Mouse (Mus musculus): ENCODE data around the gene Ccdc106.
"Not testable (repeated sequence)": the region's sequence is repeated elsewhere in the genome, so short reads cannot be mapped to it uniquely, and the experiment has no call there.

Ccdc106 gene

DNA sequence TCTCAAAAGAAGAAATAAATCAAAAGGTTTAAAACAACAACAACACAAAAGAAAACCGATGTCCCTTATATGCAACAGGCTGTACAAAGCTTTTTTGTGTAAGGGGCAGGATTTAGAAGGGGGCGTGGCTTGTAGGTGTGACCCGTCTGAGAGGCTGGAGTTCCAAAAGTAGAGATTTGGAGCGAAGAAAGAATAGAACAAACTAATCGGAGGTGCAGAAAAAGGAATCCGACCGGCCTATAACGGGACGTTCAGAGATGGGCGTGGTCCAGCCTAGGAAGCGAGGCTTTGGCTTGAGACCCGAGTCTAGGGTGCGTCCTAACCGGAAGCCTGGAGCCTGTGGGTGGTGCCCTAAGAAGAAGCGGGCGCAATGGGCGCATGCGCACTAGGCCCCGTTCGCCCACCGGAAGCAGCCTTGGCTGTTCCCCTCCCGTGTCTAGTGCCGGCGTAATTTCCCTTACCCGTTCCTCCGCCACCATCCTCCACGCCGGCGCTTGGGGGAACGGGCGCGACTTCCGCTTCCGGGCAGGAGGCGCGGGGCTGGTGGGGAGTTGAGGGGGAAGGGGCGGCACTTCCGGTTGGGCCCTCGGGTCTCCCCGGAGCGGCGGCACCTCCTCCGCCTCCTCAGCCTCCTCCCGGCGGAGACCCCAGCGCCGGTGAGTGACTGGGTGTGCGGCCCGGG is at the start of gene Ccdc106, which contains the start of gene Zfp865:
Gene Ccdc106 (plus strand): TSS at position 554 of the 682 bp plus-strand sequence.
Gene Zfp865 (plus strand): TSS at position 377 of the 682 bp plus-strand sequence.
- peak; percentile 99 for DNase-seq (ENCODE audit: low spot score)

DNA sequence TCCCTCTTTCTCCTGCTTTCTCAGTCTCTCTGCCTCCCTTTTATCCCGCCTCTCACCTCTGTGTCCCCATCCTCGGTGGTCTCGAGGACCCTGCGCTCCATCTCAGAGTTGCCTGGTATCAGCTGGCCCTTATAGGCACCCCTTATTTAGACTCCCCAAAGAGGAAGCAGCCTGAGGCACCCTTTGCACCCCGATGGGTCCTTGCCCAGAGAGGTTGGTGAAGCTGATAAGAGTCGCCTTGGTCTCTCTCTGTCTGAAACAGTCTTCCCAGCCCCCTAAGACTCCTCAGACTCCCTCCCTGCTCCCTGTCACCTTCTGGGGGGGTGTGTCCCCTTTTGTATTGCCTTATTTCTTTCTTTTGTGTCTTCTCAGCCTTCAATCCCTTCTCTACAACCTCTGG is 49.3 kb upstream of the Ccdc106 start, which contains the start of gene Sbk3:
Gene Sbk3 (minus strand): TSS at position 101 of the 400 bp plus-strand sequence.
- DNase-seq (ENCODE audit: low spot score), result no peak

DNA sequence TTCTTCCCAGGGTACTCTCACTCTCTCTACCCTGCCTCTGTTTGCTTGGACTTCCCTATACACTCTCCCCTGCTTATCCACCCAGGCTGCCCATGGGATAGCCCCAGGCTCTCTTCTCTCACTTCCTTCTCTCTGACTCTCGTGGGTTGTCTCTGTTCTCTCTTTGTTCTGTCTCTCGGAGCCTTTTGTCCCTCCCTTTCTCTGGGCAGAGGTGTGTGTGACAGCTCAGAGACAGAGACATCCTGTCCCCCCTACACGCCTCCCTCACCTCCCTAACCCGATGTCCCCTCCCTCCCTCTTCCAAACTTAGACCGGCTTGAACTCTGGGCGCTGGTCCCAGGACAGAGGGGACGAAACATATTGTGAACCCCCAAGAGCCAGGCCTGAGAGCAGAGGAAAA is 48.6 kb upstream of the Ccdc106 start:
- no peak for DNase-seq (ENCODE audit: low spot score)

DNA sequence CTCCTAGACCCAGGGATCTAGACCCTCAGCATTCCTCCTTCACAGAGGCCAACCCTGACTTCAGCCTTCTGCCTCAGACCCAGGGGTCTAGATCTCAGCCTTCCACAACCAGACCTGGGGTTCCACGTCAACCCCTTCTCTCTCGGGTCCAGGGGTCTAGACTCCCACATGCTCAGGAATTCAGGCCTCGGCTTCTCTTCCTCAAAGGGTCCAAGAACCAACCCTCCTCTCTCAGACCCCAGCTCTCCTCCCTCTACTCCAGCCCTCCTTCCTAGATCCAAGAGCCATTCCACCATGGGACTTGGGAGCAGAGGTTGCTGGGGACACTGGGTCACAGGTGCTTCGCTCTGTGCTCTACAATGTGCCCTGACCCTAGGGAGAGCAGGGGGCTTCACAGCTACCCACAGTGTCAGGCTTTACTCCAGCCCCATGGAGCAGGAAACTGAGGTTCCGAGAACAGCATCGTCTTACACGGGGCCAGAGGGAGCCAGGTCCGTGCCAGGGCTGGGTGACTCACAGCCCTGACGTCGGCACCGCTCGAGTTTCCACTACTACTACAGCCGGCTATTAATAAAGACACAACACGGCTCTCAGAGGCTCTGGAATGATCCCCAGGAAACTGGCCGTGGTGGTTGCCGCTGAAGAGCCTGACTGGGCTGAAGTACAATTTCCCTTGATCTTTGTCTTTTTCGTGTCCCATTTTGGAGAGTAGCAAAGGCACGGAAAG is 47.9 kb upstream of the Ccdc106 start:
- no peak for DNase-seq (ENCODE audit: low spot score)

DNA sequence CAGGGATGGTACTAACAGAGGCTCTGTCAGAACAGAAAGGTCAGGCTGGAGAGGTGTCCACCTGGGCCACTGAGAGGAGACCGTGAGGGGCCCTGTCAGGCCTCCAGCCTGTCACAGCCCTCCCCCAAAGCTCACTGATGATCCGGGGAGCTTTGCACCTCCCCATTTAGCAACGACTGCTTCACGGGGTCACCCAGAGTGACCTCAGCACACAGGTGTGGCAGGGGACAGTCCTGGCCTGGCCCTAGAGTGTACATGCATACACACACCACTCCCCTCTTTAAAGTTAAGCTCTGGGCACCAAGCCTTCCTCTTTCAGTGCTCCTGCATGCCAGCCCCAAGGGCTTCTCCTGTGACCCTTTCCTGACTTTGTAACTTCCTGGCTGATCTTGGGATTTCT is 44.9 kb upstream of the Ccdc106 start:
- no peak for DNase-seq (ENCODE audit: low spot score)

DNA sequence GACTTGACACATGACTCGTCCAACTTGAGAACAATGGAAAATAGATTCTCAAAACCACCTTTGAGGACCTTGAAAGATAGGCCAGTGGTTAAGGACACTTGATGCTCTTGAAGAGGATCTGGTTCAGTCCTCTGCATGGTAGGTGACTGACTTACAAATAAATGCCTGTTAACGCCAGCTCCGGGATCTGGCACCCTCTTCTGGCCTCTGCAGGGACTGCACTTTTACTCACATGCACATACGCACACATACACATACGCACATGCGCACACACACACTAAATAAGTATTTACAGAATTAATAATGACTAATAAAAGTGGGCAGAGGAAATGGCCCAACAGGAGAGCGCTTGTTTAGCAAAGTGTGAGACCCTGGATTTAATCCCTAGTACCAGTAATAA is 43.5 kb upstream of the Ccdc106 start:
- DNase-seq (ENCODE audit: low spot score), result no peak

DNA sequence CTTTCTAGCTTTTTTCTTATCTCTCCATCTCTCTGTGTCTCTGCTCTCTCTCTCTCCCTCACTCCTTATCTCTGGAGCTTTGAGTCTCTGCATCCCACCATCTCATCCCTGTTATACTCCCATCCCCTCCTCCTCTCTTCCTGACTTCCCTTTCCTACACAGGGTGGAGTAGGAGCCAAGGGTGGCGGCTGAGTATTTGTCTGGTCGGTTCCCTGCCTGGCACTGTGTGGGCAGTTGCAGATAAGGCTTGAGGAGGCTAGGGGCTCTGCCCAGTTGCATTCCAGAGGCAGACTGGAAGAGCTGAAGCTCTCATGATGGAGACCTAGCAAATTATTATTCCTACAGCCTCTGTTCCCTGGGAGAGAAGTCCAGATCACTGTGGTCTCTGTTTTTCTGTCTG is 32.1 kb upstream of the Ccdc106 start:
- DNase-seq (ENCODE audit: low spot score), result no peak

DNA sequence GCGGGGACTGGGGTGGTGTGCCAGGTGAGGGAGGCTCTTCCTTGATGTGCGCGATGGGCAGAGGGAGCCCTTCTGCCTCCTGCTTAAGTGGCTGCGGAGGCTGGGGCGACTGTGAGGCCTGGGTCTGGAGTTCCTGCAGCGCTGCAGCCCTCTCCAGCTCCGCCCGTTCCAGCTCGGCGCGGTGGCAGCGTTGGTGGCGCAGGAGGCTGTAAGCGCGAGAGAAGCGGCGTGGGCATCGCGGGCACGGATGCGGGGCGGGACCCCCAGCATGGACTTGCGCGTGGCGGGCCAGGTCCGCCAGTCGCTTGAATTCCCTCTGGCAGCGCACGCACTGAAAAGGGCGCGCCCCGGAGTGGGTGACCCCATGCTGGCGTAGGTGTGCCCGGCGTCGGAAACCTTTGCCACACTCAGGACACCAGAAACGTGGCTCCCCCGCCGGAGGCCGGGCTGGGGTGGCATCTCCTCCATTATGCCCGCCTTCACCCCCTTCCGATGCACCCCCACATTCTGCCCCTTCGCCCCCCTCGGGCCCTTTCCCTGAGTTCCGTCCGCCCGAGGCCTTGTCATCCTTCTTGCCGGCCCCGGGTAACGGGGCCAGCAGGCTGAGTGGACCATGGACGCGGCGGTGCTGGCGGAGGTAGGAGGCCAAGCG is 26.9 kb upstream of the Ccdc106 start:
- DNase-seq (ENCODE audit: low spot score), result no peak

DNA sequence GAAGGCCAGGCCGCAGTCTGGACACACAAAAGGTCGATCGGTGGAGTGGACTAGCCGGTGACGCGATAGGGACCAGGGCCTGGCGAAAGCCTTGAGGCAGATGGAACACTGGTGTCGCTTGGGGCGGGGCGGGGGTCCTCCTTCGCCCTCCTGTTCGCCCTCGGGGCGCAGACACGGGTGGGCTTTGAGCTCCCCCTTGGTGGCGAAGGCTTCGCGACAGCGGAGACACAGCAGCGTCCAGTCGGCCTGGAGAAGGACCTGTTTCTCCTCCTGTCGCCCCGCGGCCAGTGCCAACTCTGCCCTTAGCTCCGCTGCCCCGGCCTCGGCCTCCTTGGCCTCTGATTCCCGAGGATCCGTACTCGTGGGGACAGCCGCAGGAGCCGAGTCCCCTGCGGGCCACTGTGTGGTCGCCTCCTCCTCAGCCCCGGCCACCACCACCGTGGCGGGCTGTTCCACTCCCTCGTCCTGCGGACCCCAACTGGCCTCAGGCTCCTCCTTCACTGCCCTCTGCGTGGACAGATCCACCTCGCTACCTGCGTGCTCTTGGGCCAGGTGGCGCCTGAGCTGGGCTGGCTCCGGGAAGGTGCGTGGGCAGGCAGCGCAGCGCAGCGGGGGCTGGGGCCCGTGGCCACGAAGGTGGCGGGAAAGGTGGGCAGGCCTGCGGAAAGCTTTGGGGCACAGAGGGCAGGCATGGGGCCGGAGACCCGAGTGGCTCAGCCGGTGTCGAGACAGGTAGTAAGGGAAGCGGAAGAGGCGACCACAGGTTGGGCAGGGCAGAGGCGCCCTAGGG is 26.2 kb upstream of the Ccdc106 start:
- DNase-seq (ENCODE audit: low spot score), result no peak

DNA sequence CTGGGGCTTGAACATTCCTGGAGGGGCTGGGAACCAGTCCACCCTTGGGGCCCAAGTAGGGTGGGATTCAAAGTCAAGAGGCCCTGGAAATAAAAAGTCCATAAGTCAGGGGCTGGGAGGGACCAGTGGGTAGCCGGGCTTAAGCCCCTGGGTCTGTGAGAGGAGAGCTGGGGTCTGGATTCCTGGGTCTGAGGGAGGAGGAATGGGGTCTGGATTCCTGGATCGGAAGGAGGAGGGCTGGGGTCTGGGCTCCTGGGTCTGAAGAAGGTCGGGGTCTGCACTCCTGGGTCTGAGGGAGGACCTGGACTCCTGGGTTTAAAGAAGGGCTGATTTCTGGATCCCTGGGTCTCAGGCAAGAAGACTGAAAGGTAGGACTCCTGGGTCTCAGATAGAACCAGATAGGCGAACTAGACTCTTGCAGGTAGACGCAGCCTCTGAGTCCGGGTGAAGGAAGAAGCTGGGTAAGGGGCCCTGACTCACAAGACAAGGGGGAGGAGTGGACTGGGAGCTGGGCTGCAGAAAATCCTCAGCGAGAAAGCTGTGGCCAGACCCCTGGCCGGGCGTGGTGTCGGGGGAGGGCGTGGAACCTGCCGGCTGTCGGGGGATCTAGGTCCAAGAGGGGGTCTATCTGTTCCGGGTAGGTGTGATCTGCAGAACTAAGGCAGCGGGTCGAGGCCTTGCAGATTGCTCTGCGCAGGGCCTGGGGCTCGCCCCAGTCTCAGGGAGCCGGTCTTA is 24.9 kb upstream of the Ccdc106 start:
- no peak for DNase-seq (ENCODE audit: low spot score)

DNA sequence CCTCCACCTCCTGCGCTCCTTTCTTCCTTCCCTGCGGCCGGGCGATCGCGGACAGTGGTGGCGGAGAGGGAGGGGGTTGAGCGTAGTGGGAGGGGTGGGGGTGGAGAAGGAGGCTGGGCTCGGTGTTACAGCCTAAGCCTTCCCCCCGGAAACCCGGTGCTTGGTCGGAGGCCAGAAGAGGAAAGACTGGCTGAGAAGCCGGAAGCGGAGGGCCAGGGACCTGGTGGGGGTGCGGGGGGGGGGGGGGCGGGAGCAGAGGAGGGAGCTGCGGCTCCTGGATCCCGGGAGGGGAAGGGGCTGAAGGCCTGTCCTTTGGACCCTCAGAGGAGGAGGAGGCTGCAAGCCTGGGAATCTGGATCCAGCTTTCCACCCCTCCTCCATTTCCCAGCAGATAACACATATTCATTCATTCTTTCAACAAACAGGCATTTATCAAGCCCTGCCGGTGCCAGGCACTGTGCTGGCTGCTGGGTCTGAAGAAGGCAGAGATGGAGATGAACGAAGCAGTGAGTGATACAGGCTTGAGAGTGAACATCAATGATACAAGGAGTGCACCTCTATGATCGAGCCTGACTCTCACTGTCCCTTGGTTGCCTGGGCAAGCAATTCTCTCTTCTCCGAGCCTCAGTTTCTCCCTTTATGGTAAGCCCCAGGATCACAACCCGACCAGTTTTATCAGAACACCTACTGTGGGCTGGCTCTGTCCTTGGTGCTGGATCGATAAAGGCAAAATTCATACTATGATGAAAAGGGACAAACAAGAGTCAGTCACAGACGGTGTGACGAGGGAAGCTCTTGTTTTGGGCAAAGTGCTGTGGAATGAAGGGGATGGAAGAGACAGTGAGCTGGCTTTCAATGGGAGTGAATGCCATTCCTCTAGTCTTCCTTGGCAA is 24.1 kb upstream of the Ccdc106 start, which contains the start of gene Zfp579:
Gene Zfp579 (minus strand): TSS at position 156 of the 893 bp plus-strand sequence.
- peak; percentile 90 for DNase-seq (ENCODE audit: low spot score)

DNA sequence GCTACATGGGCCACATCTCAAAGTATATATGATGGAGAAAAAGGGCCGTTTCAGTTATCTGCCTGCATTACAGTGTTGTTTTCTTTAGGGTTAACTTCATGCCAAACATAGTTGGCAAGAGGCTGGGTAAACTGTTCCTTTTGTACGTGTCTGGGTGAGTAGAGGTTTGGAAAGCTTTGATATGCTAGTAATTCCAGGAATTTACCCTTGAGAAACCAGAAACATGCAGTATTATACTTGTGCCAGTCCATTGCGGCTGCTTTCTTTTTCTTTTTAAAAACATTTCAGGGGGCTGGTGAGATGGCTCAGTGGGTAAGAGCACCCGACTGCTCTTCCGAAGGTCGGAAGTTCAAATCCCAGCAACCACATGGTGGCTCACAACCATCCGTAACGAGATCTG is 23.4 kb upstream of the Ccdc106 start:
- no peak for DNase-seq (ENCODE audit: low spot score)

DNA sequence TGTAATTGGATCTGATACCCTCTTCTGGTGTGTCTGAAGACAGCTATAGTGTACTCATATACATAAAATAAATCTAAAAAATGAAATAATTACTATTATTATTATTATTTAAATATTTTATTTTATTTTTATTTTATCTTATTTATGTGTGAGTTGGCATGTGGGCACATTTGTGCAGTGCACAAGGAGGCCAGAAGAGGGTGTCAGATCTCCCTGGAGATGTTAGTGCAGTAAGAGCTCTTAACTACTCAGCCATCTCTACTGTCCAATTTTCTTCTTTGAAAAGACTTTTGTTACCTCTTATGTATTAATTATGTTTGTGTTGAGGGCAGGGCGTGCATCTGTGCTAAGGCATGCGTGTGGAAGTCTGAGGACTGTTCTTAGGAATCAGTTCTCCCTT is 20.5 kb upstream of the Ccdc106 start:
- DNase-seq (ENCODE audit: low spot score), result no peak

DNA sequence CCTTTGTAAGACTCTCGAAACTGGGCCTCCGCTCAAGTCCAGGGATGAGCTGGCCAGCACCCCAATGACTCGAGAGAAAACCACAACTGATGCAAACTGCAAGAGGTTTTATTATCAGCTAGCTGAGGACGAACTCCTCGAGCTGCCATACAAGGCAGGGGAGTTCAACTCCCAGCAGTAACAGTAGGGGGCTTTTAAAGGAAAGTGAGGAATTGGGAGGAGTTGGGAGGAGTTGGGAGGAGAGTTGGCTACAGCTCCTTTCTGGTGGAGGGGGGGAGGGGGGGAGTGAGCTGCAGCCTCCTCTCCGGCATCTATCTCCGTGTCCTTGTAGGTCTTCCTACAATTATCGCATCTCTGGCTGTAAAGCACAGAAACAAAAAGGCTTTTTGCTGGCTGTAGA is 17.5 kb upstream of the Ccdc106 start:
- not testable (repeated sequence) for DNase-seq (ENCODE audit: low spot score)

DNA sequence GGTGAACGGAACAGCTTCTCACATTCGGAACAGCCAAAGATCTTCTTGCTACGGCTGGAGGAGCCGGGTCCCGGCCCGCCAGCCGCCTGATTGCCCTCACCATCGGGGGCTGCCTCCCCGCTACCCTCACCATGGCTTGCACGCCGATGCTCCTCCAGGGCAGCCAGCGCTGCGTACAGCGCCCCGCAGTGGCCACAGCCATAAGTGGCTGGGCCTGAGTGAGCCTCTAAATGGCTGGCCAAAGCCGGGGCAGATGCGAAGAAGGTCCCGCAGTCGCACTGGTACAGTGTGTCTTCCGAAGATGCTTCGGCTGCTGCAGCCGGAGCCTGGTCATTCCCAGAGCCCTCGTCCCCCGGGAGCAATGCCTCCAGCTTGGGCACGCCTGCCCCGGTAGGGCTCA is 12.1 kb upstream of the Ccdc106 start:
- no peak for DNase-seq (ENCODE audit: low spot score)

DNA sequence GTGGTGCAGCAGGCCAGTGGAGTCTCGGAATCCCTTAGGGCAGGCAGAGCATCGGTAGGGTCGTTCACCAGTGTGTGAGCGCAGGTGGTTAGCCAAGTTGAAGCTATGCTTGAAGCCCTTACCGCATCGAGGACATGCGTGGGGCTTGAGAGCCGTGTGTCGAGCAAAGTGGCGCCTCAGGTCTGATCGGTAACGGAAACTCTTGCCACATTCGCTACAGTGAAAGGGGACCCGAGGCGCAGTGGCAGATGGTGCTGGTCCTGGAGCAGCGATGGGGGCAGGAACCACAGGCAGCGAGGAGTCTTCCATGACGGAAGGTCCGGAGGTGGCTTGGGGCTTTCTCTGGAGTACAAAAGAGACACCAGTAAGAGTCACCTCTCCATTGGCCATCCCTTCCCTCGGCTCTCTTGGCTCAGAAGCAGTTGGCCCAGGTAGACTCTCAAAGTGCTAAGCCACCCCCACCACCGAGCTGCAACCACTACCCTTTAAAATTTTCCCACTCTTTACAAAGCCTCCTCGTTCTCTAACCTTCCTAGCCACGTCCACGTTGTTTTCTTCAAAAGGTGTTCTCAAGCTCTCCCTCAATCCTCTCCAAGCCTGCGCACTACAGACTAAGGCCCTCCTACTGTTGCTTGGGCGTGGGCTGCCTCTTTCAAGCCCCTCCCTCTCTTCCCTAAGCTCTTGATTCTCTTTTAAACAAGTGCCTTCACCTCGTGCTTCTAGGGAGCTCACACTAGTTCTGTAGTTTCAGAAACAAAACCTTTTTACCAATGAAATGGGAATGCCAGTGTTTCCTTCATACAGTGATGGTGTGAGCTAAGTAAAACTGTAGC is 7.5 kb upstream of the Ccdc106 start:
- DNase-seq (ENCODE audit: low spot score), result no peak

DNA sequence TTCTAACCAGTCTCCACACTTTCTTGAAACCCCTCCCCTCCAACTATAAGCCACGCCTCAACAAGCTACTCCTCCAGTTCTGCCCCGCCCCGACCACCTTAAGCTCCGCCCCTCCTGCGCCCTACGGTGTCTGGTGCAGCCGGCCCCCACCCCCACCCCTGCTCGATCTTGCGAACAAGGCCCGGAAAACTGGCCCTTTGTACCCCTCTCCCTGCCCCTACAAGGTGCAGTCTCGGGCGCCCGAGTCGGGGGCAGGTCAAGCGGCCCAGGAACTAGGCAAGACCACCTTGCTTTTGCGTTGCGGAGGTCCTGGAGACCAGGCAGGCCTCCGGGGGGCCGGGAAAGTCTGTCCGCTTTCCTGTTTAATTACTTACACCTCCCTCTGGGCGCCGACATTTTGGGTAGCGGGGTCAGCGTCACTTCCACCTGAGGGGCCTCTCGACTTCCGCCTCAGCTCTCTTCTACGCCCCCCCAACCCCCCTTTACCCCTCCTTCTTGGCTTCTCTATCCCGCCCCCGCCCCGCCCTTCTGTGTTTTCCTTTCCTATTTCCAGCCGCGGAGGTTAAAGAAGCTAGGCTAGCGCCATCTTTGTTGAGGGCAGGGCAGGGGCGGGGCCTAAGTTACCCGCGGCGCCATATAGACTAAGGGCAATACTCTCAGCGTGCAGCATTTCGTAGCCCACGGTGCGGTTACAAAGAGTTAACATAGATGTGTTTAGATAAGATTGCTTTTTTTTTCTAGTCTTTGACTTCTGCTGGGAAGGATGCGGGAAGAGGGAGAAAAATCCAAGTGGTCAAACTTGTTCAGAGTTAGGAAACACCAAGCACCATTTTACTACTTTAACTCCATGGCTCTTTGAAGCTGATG is 5.9 kb upstream of the Ccdc106 start, which contains the start of the genes Zfp524 and Fiz1:
Gene Zfp524 (plus strand): TSS at position 165 of the 867 bp plus-strand sequence.
Gene Fiz1 (minus strand): TSS at position 447 of the 867 bp plus-strand sequence.
- peak; percentile 98 for DNase-seq (ENCODE audit: low spot score)
